Mouse (Mus musculus) CH12.LX (cell line): ENCODE results near the gene Apmap. TPM values are rescaled to one million over a fixed set of nuclear protein-coding genes. Genes with fewer than 3 reads are reported as not detected.

Experiments
- DNase-seq: peaks from one replicate; pipeline ENCODE4 v3.0.0-alpha.2; 2013; ENCODE audit errors: extremely low read depth
- H3K27ac ChIP-seq: 2 replicates; pipeline ENCODE4 v1.5.1; 2012; ENCODE audit warnings: low read depth, mild to moderate bottlenecking, control low read depth, moderate library complexity; ENCODE audit not compliant: insufficient read depth
- H3K27me3 ChIP-seq: replicated peaks from 2 replicates; pipeline ENCODE3; 2012; ENCODE audit warnings: inconsistent platforms
- H3K36me3 ChIP-seq, 2 experiments: replicated peaks in 1 of 2; 2 replicates each; pipeline versions ENCODE3 to v1.6.1; 2012; ENCODE audit warnings: inconsistent platforms in 1 of 2, low read length in 1 of 2, mild to moderate bottlenecking in 1 of 2, mixed read lengths in 1 of 2, moderate library complexity in 1 of 2; ENCODE audit not compliant: control insufficient read depth in 1 of 2, insufficient read depth in 1 of 2
- H3K4me1 ChIP-seq, 2 experiments: 2 replicates each; pipeline ENCODE4 v1.6.1; 2012; ENCODE audit warnings: inconsistent platforms in 1 of 2, moderate library complexity in 1 of 2; ENCODE audit not compliant: insufficient read depth in 2 of 2, control insufficient read depth in 1 of 2
- H3K4me2 ChIP-seq: 2 replicates; pipeline ENCODE4 v1.6.1; 2012; ENCODE audit warnings: low read depth, mild to moderate bottlenecking, control low read depth; ENCODE audit not compliant: poor library complexity, insufficient read depth, severe bottlenecking
- H3K4me3 ChIP-seq, 3 experiments: fragments of 150-350 bp in 1 of 3; sonication (generic) in 1 of 3; replicated peaks in 1 of 3; 2 replicates each; pipeline versions ENCODE3 to v1.5.1; 2011 to 2012; ENCODE audit warnings: low read depth in 2 of 3, low read length in 2 of 3, mild to moderate bottlenecking in 2 of 3, moderate library complexity in 2 of 3, control low read depth in 1 of 3, improper control_type of control experiment in 1 of 3, inconsistent platforms in 1 of 3, mixed read lengths in 1 of 3; ENCODE audit not compliant: poor library complexity in 1 of 3
- H3K79me2 ChIP-seq: replicated peaks from 2 replicates; pipeline ENCODE4 v1.6.1; 2012; ENCODE audit warnings: mild to moderate bottlenecking, moderate library complexity; ENCODE audit not compliant: control insufficient read depth, poor library complexity, insufficient read depth, severe bottlenecking; ENCODE audit errors: extremely low read depth
- H3K9ac ChIP-seq: 2 replicates; pipeline ENCODE4 v1.6.1; 2012; ENCODE audit warnings: low read depth, mild to moderate bottlenecking, control low read depth, moderate library complexity; ENCODE audit not compliant: insufficient read depth
- H3K9me3 ChIP-seq: replicated peaks from 2 replicates; pipeline ENCODE3; 2012; ENCODE audit warnings: low read length, inconsistent platforms, mixed read lengths
- BHLHE40 ChIP-seq: IDR thresholded peaks from 2 replicates; pipeline ENCODE4 v1.6.1; 2011; ENCODE audit warnings: mild to moderate bottlenecking, low read depth, low read length, improper control_type of control experiment
- CHD1 ChIP-seq: IDR thresholded peaks from 2 replicates; pipeline ENCODE4 v1.6.1; 2012; ENCODE audit warnings: low read depth, low read length, improper control_type of control experiment, inconsistent platforms
- CTCF ChIP-seq, 2 experiments: IDR thresholded peaks in 1 of 2; conservative IDR thresholded peaks in 1 of 2; 2 replicates each; pipeline ENCODE4 v1.5.1; 2011 to 2012; ENCODE audit warnings: low read depth in 2 of 2, low read length in 2 of 2, improper control_type of control experiment in 1 of 2, inconsistent platforms in 1 of 2, mild to moderate bottlenecking in 1 of 2, moderate library complexity in 1 of 2
- ETS1 ChIP-seq: conservative IDR thresholded peaks from 2 replicates; pipeline ENCODE4 v1.6.1; 2012; ENCODE audit warnings: low read depth, mild to moderate bottlenecking, inconsistent platforms, low read length, improper control_type of control experiment, moderate library complexity
- IRF4 ChIP-seq: IDR thresholded peaks from 2 replicates; pipeline ENCODE4 v1.6.1; 2014; ENCODE audit warnings: low read depth, mild to moderate bottlenecking, inconsistent platforms, low read length, improper control_type of control experiment
- JUND ChIP-seq: conservative IDR thresholded peaks from 2 replicates; pipeline ENCODE4 v1.6.1; 2011; ENCODE audit warnings: low read depth, low read length, improper control_type of control experiment
- KAT2A ChIP-seq: IDR thresholded peaks from 2 replicates; pipeline ENCODE4 v1.6.1; 2012; ENCODE audit warnings: low read length, improper control_type of control experiment, inconsistent platforms; ENCODE audit not compliant: insufficient replicate concordance
- MAFK ChIP-seq: IDR thresholded peaks from 2 replicates; pipeline ENCODE4 v1.6.1; 2011; ENCODE audit warnings: low read length, improper control_type of control experiment; ENCODE audit not compliant: insufficient replicate concordance
- MAX ChIP-seq: IDR thresholded peaks from 2 replicates; pipeline ENCODE4 v1.6.1; 2011; ENCODE audit warnings: low read length, improper control_type of control experiment
- MEF2A ChIP-seq: IDR thresholded peaks from 2 replicates; pipeline ENCODE4 v1.6.1; 2014; ENCODE audit warnings: low read depth, mild to moderate bottlenecking, inconsistent platforms, low read length, improper control_type of control experiment, borderline replicate concordance
- NELFE ChIP-seq: IDR thresholded peaks from 2 replicates; pipeline ENCODE4 v1.6.1; 2011; ENCODE audit warnings: low read depth, low read length, improper control_type of control experiment
- NRF1 ChIP-seq: IDR thresholded peaks from 2 replicates; pipeline ENCODE4 v1.6.1; 2014; ENCODE audit warnings: low read depth, mild to moderate bottlenecking, inconsistent platforms, low read length, improper control_type of control experiment, moderate library complexity
- PAX5 ChIP-seq: IDR thresholded peaks from 2 replicates; pipeline ENCODE4 v1.6.1; 2012; ENCODE audit warnings: low read length, inconsistent platforms, mixed read lengths
- RCOR1 ChIP-seq: conservative IDR thresholded peaks from 2 replicates; pipeline ENCODE4 v1.6.1; 2012; ENCODE audit warnings: low read depth, mild to moderate bottlenecking, inconsistent platforms, low read length, improper control_type of control experiment
- SMC3 ChIP-seq: IDR thresholded peaks from 2 replicates; pipeline ENCODE4 v1.6.1; 2011; ENCODE audit warnings: low read depth, low read length, improper control_type of control experiment
- TCF12 ChIP-seq: IDR thresholded peaks from 2 replicates; pipeline ENCODE4 v1.6.1; 2014; ENCODE audit warnings: low read depth, mild to moderate bottlenecking, inconsistent platforms, low read length, improper control_type of control experiment
- UBTF ChIP-seq: IDR thresholded peaks from 2 replicates; pipeline ENCODE4 v1.6.1; 2012; ENCODE audit warnings: low read depth, mild to moderate bottlenecking, inconsistent platforms, low read length, improper control_type of control experiment, moderate library complexity
- USF1 ChIP-seq: IDR thresholded peaks from 2 replicates; pipeline ENCODE4 v1.6.1; 2014; ENCODE audit warnings: low read depth, mild to moderate bottlenecking, inconsistent platforms, low read length, improper control_type of control experiment
- USF2 ChIP-seq: conservative IDR thresholded peaks from 2 replicates; pipeline ENCODE4 v1.6.1; 2011; ENCODE audit warnings: low read depth, low read length, improper control_type of control experiment
- ZC3H11A ChIP-seq: IDR thresholded peaks from 2 replicates; pipeline ENCODE4 v1.6.1; 2012; ENCODE audit warnings: low read depth, mild to moderate bottlenecking, inconsistent platforms, low read length, improper control_type of control experiment
- ZKSCAN1 ChIP-seq: IDR thresholded peaks from 2 replicates; pipeline ENCODE4 v1.6.1; 2012; ENCODE audit warnings: low read depth, inconsistent platforms, low read length, improper control_type of control experiment, borderline replicate concordance
- ZNF384 ChIP-seq: IDR thresholded peaks from 2 replicates; pipeline ENCODE4 v1.6.1; 2012; ENCODE audit warnings: low read depth, low read length, improper control_type of control experiment, inconsistent platforms
- dilution Hi-C: fragments of 300-500 bp; cut with MboI; formaldehyde crosslinking; loops from 2 replicates; pipeline ENCODE4 v1.14.3; 2020; ENCODE audit warnings: low sequenced_read_pairs; ENCODE audit not compliant: extremely low pct_unique_long_range_greater_than_20kb, extremely low pct_ligation_motif_present
- in situ Hi-C: fragments of 300-500 bp; cut with MboI; formaldehyde crosslinking; loops from 3 replicates; pipeline ENCODE4 v1.14.3; 2019; ENCODE audit warnings: low sequenced_read_pairs, low pct_ligation_motif_present, low pct_unique_long_range_greater_than_20kb, mixed read lengths
- polyA plus RNA-seq: library from polyadenylated mRNA; unstranded; fragments of >175 nt; gene quantifications from 2 replicates; pipeline ENCODE4 v1.2.1, GENCODE M21; 2012; ENCODE audit warnings: low read depth; ENCODE audit not compliant: insufficient read length
- total RNA-seq, 2 experiments: library from RNA; depleted of rRNA; stranded (reverse); fragments of 300-350 nt in 1 of 2; fragments of >200 nt in 1 of 2; gene quantifications; 2 replicates each; pipeline ENCODE4 v1.2.3; 2012 to 2014

Apmap gene
- total and polyA plus RNA-seq, 3 experiments = 24.5 to 35.6 (median 25.8) TPM

DNA sequence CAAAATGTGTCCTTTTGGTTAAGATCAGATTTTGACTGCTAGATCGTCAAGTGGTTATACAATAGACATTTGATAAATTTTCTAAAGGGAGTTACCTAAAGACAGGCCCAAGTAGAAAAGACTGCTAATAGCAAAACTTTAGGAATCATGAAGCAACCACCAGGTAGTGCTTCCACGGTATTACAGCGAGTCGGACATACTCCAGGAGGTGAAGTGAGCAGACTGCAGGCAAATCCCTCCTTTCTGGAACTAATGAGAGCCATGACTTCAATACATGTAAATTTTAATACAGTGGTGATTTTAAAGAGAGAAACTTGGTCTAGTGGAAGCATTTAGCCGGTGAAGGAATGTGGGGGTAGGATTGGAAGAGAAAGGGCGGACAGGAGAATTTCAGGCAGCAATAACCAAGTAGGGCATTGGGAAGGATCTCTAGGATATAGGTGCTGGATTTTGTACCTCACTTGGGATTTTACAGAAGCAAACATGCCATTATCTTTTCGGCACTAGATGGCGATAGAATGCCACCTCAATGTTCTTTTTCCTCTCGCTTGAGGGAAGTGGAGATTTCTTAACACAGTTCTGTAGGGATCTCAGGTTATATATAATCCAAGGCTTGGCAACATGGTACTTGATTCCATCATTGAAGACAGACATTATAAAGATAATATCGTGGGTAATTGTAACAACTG is 649 bp upstream of the Apmap start (continued):
- TF ChIP-seq UBTF (no peak), SMC3 (peak; percentile 96), JUND (peak; percentile 59), KAT2A (no peak), MAX (peak; percentile 42; the same call in 1 of the 2 replicates), MEF2A (peak; percentile 55; the same call in 1 of the 2 replicates), USF2 (no peak), ZNF384 (no peak), USF1 (no peak), NRF1 (0 out of 2 replicates have a peak, but pooled peaks have one; percentile 22), IRF4 (peak; percentile 41; the same call in 1 of the 2 replicates), TCF12 (no peak), RCOR1 (no peak), CTCF (conservative IDR thresholded peaks at IDR 0.05 in 1 of 2, IDR thresholded peaks at IDR 0.05 in 1 of 2; ENCODE audit: low read depth in 2 of 2, low read length in 2 of 2) (peak; percentile 81 to 95), ZKSCAN1 (no peak), ZC3H11A (peak; percentile 88), PAX5 (no peak)
- TF ChIP-seq, all 38 proteins: peak for 16

DNA sequence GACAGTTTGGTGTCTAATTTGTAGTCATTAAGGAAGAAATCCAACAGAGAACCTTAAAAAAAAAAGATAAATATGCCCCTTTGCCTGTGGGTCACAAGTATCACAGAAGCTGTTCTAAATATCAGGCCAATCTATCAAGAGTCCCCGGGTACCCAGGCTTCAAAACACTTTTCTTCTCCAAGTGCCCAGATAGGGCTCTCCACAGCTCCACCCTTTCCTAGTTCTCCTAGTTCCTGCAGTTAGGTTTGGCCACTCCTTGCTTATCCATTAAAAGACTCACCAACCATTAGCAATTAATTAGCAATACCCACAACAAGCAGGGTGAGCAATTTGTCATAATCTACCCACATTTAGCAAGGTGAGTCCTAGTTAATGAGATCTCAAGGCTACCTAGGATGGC is 1.3 kb downstream of the Apmap start:
- peaks cover 3% of the 10 kb centered on the region for H3K79me2 ChIP-seq
- H3K36me3 ChIP-seq = peaks cover 0 to 26% of the 10 kb centered on the region in 2 experiments
- peak overlapping the region; percentile 51; the same call in 1 of the 2 replicates for H3K4me2 ChIP-seq
- no peaks in the 10 kb centered on the region for H3K27me3 ChIP-seq
- DNase-seq = no peak
- H3K4me3 ChIP-seq = peak overlapping the region in 1 of 3 experiments; percentile 93
- peak overlapping the region; percentile 44; the same call in 1 of the 2 replicates for H3K9ac ChIP-seq
- dilution Hi-C loops = no loop called here
- no peaks in the 10 kb centered on the region for H3K9me3 ChIP-seq
- TF ChIP-seq USF2 = no peak
- no peak for TF ChIP-seq NELFE
- no peak for TF ChIP-seq TCF12
- TF ChIP-seq BHLHE40 = no peak
- no peak for TF ChIP-seq USF1
- no peak for TF ChIP-seq MAFK
- TF ChIP-seq ETS1 = no peak
- no peak for TF ChIP-seq ZC3H11A
- no peak for TF ChIP-seq CHD1
- no peak overlapping the region for H3K27ac ChIP-seq
- in situ Hi-C loops = loop anchor here (5.0 to 10.0 kb wide), 2 partner anchors 65 to 138 kb away; partner anchors contain the start of gene Entpd6
- peaks cover 3 to 20% of the 10 kb centered on the region in 2 experiments; a peak in 3 of 4 replicates for H3K4me1 ChIP-seq
